Mouse (Mus musculus) erythroblast, embryonic 14.5 days (primary cell): ENCODE measurements around the gene Dnah8.

Experiments used
- GATA1 ChIP-seq: IDR thresholded peaks from 2 replicates; pipeline ENCODE4 v1.6.1; 2012; ENCODE audit warnings: low read length, inconsistent platforms, mixed read lengths
- TAL1 ChIP-seq: IDR thresholded peaks from 3 replicates; pipeline ENCODE4 v1.6.1; 2012; ENCODE audit warnings: low read length, inconsistent platforms, mixed read lengths

DNA sequence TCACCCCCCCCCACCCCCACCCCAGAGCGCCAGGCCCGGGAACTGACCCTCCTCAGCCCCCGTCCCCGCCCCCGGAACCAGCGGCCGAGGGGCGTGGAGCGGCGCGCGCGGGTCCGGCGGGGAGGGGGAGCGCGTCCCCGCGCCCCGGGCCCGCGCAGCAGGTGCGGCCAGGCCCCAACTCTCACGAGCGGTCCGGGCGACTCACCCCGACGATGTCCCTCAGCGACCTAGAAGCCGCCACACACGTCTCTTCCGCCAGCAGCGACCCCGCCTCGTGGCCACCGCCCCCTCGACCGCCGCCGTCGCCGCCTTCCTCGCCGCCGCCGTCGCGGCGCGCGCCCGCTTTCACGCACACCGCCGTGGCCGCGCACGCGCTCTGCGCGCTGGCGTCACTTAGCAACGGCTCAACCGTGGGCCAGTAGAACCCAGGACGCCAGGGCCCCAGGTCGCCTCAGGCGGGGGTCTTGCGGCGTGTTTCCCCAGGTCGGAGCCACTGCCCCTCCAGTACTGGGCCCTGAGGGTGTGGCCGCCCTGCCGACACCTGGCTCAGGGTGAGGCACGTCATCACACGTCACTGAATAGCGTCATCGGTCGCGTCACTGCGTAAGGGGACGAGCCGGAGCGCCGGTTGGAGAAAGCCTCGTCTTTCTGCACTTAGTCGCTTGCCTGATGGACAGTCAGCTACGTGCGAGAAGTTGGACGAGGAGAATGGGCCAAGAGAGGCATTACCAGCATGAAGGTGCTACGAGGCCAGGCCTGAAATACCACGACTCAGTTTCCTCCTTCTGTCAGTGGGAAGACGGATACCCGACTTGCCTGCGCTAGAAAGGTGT lies 48.0 kb upstream of the Dnah8 start, which contains the start of gene Btbd9:
- no peak for TF ChIP-seq GATA1
- TF ChIP-seq TAL1, result no peak
